Mouse (Mus musculus) midbrain, postnatal 0 days (tissue): Measurements from ENCODE around the gene Pars2. TPM values are rescaled to one million over a fixed set of nuclear protein-coding genes. Genes with fewer than 3 reads are reported as not detected.

Experiments
- ATAC-seq: fragments of 200-750 bp; cut with Nextera tagmentation; 2 replicates; pipeline ENCODE4 v1.8.0; 2017; ENCODE audit warnings: moderate number of reproducible peaks, mild to moderate bottlenecking, moderate TSS enrichment, moderate library complexity; ENCODE audit not compliant: low FRiP score
- DNase-seq: peaks from one replicate; pipeline ENCODE4 v3.0.0-alpha.2; 2015; ENCODE audit warnings: low spot score
- H3K27ac ChIP-seq: fragments of 300-500 bp; sonication (generic); 2 replicates; pipeline ENCODE4 v1.5.1; 2014; ENCODE audit warnings: low read depth, mild to moderate bottlenecking, low read length, mixed read lengths
- H3K27me3 ChIP-seq: fragments of 300-500 bp; sonication (generic); 2 replicates; pipeline ENCODE4 v1.6.1; 2014; ENCODE audit warnings: low read length, control low read depth, mixed read lengths; ENCODE audit not compliant: insufficient read depth
- H3K36me3 ChIP-seq: fragments of 300-500 bp; sonication (generic); 2 replicates; pipeline ENCODE4 v1.6.1; 2014; ENCODE audit warnings: low read length, control low read depth, mixed read lengths; ENCODE audit not compliant: insufficient read depth
- H3K4me1 ChIP-seq: fragments of 300-500 bp; sonication (generic); 2 replicates; pipeline ENCODE4 v1.6.1; 2014; ENCODE audit warnings: mild to moderate bottlenecking, control low read depth, antibody characterized with exemption, low read length, mixed read lengths; ENCODE audit not compliant: insufficient read depth
- H3K4me2 ChIP-seq: fragments of 300-500 bp; sonication (generic); 2 replicates; pipeline ENCODE4 v1.6.1; 2014; ENCODE audit warnings: low read depth, mild to moderate bottlenecking, low read length, mixed read lengths; ENCODE audit not compliant: poor library complexity, severe bottlenecking
- H3K4me3 ChIP-seq: fragments of 300-500 bp; sonication (generic); 2 replicates; pipeline ENCODE4 v1.5.1; 2014; ENCODE audit warnings: low read depth, mild to moderate bottlenecking, low read length, moderate library complexity
- H3K9ac ChIP-seq: fragments of 300-500 bp; sonication (generic); replicated peaks from 2 replicates; pipeline ENCODE4 v1.6.1; 2014; ENCODE audit warnings: mild to moderate bottlenecking, low read length, moderate library complexity, mixed read lengths; ENCODE audit not compliant: poor library complexity, severe bottlenecking
- H3K9me3 ChIP-seq: fragments of 300-500 bp; sonication (generic); 2 replicates; pipeline ENCODE4 v1.6.1; 2016; ENCODE audit warnings: low read length, control low read depth
- CTCF ChIP-seq: IDR thresholded peaks from 2 replicates; pipeline ENCODE4 v1.5.1; 2016; ENCODE audit warnings: antibody characterized with exemption, mild to moderate bottlenecking
- WGBS: fragments of 180-500 bp; shearing (Covaris S2); extraction: QIAGEN DNeasy Blood & Tissue Kit; methylation state at CpG from one replicate; pipeline ENCODE4 v1.1.7; 2014; 5-methylcytosine and 5-hydroxymethylcytosine counted together
- polyA plus RNA-seq: library from polyadenylated mRNA; unstranded; fragments of >200 nt; fragmentation: Nextera tagmentation; extraction: Ambion mirVana; gene quantifications from 2 replicates; pipeline ENCODE4 v1.2.1, GENCODE M21; 2015
- total RNA-seq: library from RNA; depleted of rRNA; stranded (reverse); fragments of >200 nt; gene quantifications from 2 replicates; pipeline ENCODE4 v1.2.3, GENCODE M21; 2014

Pars2 gene
- total and polyA plus RNA-seq, 2 experiments from 2014 or later: 7.0 to 10.3 TPM

DNA sequence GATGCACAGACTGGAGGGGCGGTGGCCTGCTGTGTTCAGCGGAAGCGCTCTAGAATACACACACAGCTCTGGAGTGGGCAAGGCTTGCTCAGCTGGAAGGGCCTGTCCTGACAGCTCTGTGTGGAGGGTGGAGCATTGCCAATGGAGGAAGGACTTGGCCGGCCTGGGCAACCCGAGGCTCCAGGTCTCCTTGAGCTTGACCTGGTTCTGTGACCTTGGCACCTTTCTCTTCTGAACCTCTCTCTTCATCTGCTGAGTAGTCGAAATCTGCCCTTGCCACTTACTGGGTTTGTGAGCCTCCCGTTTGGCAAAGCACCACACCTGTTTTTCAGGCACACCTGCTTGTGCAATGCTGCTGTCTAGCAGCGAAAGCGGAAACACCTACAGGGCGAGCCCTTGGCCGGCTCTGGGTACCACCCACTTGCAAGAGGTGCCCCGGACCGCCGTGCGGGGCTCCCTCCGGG, 28.8 kb upstream of the Pars2 start, which contains the start of gene Ttc22:
Gene Ttc22 (plus strand): TSS at position 403 of the 464 bp plus-strand sequence.
- H3K27ac ChIP-seq: no peak within 1 kb of the TSS
- H3K36me3 ChIP-seq: no peaks in the 10 kb centered on the region
- DNase-seq: no peak
- TF ChIP-seq CTCF: no peak
- ATAC-seq: no peak
- H3K4me2 ChIP-seq: peak within 1 kb of the TSS; percentile 13; the same call in 1 of the 2 replicates
- H3K27me3 ChIP-seq: peaks cover 9% of the 10 kb centered on the region
- WGBS: 29% methylated on average over 16 of the region's 16 CpGs
- H3K9ac ChIP-seq: peak within 1 kb of the TSS; percentile 24; the same call in 1 of the 2 replicates
- H3K9me3 ChIP-seq: no peaks in the 10 kb centered on the region
- 0 out of 2 replicates have a peak within 1 kb of the TSS, but pooled peaks have one; percentile 3 for H3K4me3 ChIP-seq
- peaks cover 5% of the 10 kb centered on the region; the same call in 1 of the 2 replicates for H3K4me1 ChIP-seq

- no peak for TF ChIP-seq CTCF
- ATAC-seq: no peak
- WGBS: 41% methylated on average over 28 of the region's 28 CpGs
- Histone ChIP-seq H3K27me3 (peaks cover 9% of the 10 kb centered on the region), H3K36me3 (no peaks in the 10 kb centered on the region), H3K9me3 (no peaks in the 10 kb centered on the region), H3K27ac (no peak overlapping the region), H3K4me1 (peaks cover 3% of the 10 kb centered on the region; the same call in 1 of the 2 replicates), H3K4me3 (0 out of 2 replicates have a peak overlapping the region, but pooled peaks have one; percentile 3), H3K4me2 (peak overlapping the region; percentile 13; the same call in 1 of the 2 replicates), H3K9ac (peak overlapping the region; percentile 24; the same call in 1 of the 2 replicates)
- DNase-seq: no peak
These were observed 28.2 kb upstream of the Pars2 start for GRCm38 (mm10) chr4:106622712-106623111.

- Histone ChIP-seq H3K27me3 (peaks cover 9% of the 10 kb centered on the region), H3K4me3 (no peak overlapping the region), H3K4me2 (no peak overlapping the region), H3K9me3 (no peaks in the 10 kb centered on the region), H3K36me3 (no peaks in the 10 kb centered on the region), H3K27ac (no peak overlapping the region), H3K4me1 (peaks cover 3% of the 10 kb centered on the region; the same call in 1 of the 2 replicates), H3K9ac (no peak overlapping the region)
- ATAC-seq: no peak
- 89% methylated on average over 10 of the region's 10 CpGs for WGBS
- no peak for DNase-seq
- no peak for TF ChIP-seq CTCF
These were observed 26.6 kb upstream of the Pars2 start for GRCm38 (mm10) chr4:106624271-106624670.

- WGBS: 69% methylated on average over 5 of the region's 5 CpGs
- no peak for DNase-seq
- peaks cover 17% of the 10 kb centered on the region for H3K4me1 ChIP-seq
These were observed 23.1 kb upstream of the Pars2 start for GRCm38 (mm10) chr4:106627809-106628208.

GRCm38 (mm10) chr4:106628650-106629360, 22.1 kb upstream of the Pars2 start:
- no peak overlapping the region for H3K27ac ChIP-seq
- H3K9ac ChIP-seq: no peak overlapping the region
- H3K36me3 ChIP-seq: no peaks in the 10 kb centered on the region
- no peak overlapping the region for H3K4me2 ChIP-seq
- no peak overlapping the region for H3K4me3 ChIP-seq
- H3K9me3 ChIP-seq: no peaks in the 10 kb centered on the region
- TF ChIP-seq CTCF: no peak
- H3K4me1 ChIP-seq: peaks cover 26% of the 10 kb centered on the region
- DNase-seq (no peak), ATAC-seq (no peak)
- 65% methylated on average over 9 of the region's 9 CpGs for WGBS
- H3K27me3 ChIP-seq: 0 out of 2 replicates have a peak, but pooled peaks cover 2% of the 10 kb centered on the region

More at GRCm38 (mm10) chr4:106627809-106628208, 23.1 kb upstream of the Pars2 start:
- TF ChIP-seq CTCF: no peak
- Histone ChIP-seq H3K4me2 (no peak overlapping the region), H3K9ac (no peak overlapping the region), H3K9me3 (no peaks in the 10 kb centered on the region), H3K4me3 (no peak overlapping the region), H3K27me3 (peaks cover 3% of the 10 kb centered on the region; the same call in 1 of the 2 replicates), H3K27ac (no peak overlapping the region), H3K36me3 (no peaks in the 10 kb centered on the region)
- no peak for ATAC-seq

DNA sequence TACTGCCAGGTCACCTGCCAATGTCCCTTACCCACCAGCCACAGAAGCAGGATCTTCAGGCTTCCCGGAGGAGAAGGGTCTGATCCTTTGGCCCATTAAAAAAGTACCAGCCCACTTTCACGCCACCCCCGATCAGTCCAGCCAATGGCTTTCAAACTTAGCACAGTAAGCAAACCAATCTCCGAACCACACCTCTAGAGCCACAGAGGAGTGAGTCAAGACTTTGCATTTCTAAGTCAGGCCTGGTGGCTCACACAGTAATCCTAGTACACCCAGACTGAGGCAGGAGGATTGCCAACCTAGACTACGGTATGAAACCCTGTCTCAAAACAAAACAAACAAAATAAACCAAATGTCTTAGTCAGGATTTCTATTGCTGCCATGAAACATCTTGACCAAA, 21.5 kb upstream of the Pars2 start:
- no peaks in the 10 kb centered on the region for H3K9me3 ChIP-seq
- 78% methylated on average over 5 of the region's 5 CpGs for WGBS
- no peak overlapping the region for H3K27ac ChIP-seq
- no peak for ATAC-seq
- H3K4me1 ChIP-seq: peaks cover 30% of the 10 kb centered on the region
- H3K36me3 ChIP-seq: no peaks in the 10 kb centered on the region
- H3K4me3 ChIP-seq: no peak overlapping the region
- no peak overlapping the region for H3K9ac ChIP-seq
- no peaks in the 10 kb centered on the region for H3K27me3 ChIP-seq
- no peak overlapping the region for H3K4me2 ChIP-seq
- no peak for DNase-seq
- TF ChIP-seq CTCF: no peak
